Mouse (Mus musculus) hindbrain, embryonic 11.5 days (tissue): ENCODE data around the gene Chp1. TPM values are rescaled to one million over a fixed set of nuclear protein-coding genes. Genes with fewer than 3 reads are reported as not detected.
A peak's percentile ranks its signal among the peaks of the same experiment; 100 is the strongest.

Experiments used
- ATAC-seq: fragments of 200-750 bp; cut with Nextera tagmentation; 2 replicates; pipeline ENCODE4 v1.8.0; 2017; ENCODE audit warnings: mild to moderate bottlenecking, moderate TSS enrichment, moderate library complexity; ENCODE audit not compliant: low FRiP score
- DNase-seq: peaks from one replicate; pipeline ENCODE4 v3.0.0-alpha.2; 2015; ENCODE audit warnings: low spot score
- H3K27ac ChIP-seq: fragments of 300-500 bp; sonication (generic); 2 replicates; pipeline ENCODE4 v1.5.1; 2014; ENCODE audit warnings: mild to moderate bottlenecking, low read depth, low read length
- H3K27me3 ChIP-seq: fragments of 300-500 bp; sonication (generic); 2 replicates; pipeline ENCODE4 v1.6.1; 2014; ENCODE audit warnings: mild to moderate bottlenecking, low read length, moderate library complexity, mixed read lengths; ENCODE audit not compliant: control insufficient read depth, insufficient read depth
- H3K36me3 ChIP-seq: fragments of 300-500 bp; sonication (generic); 2 replicates; pipeline ENCODE4 v1.6.1; 2014; ENCODE audit warnings: mild to moderate bottlenecking, low read length, moderate library complexity, mixed read lengths; ENCODE audit not compliant: control insufficient read depth, insufficient read depth
- H3K4me1 ChIP-seq: fragments of 300-500 bp; sonication (generic); replicated peaks from 2 replicates; pipeline ENCODE4 v1.6.1; 2014; ENCODE audit warnings: low read length, mixed read lengths; ENCODE audit not compliant: control insufficient read depth, insufficient read depth
- H3K4me2 ChIP-seq: fragments of 300-500 bp; sonication (generic); replicated peaks from 2 replicates; pipeline ENCODE4 v1.6.1; 2014; ENCODE audit warnings: mild to moderate bottlenecking, low read depth, low read length
- H3K4me3 ChIP-seq: fragments of 300-500 bp; sonication (generic); 2 replicates; pipeline ENCODE4 v1.5.1; 2014; ENCODE audit warnings: low read depth, low read length
- H3K9ac ChIP-seq: fragments of 300-500 bp; sonication (generic); 2 replicates; pipeline ENCODE4 v1.6.1; 2014; ENCODE audit warnings: low read depth, low read length
- H3K9me3 ChIP-seq: fragments of 300-500 bp; sonication (generic); 2 replicates; pipeline ENCODE4 v1.6.1; 2016; ENCODE audit warnings: low read length; ENCODE audit not compliant: control insufficient read depth
- WGBS: fragments of 180-500 bp; shearing (Covaris S2); extraction: QIAGEN DNeasy Blood & Tissue Kit; methylation state at CpG from one replicate; pipeline ENCODE4 v1.1.7; 2014; 5-methylcytosine and 5-hydroxymethylcytosine counted together
- polyA plus RNA-seq: library from polyadenylated mRNA; unstranded; fragments of >200 nt; fragmentation: Nextera tagmentation; extraction: Ambion mirVana; gene quantifications from 2 replicates; pipeline ENCODE4 v1.2.1, GENCODE M21; 2014

Chp1 gene
- polyA plus RNA-seq, 1 experiment from 2014 or later = 62.3 TPM

DNA sequence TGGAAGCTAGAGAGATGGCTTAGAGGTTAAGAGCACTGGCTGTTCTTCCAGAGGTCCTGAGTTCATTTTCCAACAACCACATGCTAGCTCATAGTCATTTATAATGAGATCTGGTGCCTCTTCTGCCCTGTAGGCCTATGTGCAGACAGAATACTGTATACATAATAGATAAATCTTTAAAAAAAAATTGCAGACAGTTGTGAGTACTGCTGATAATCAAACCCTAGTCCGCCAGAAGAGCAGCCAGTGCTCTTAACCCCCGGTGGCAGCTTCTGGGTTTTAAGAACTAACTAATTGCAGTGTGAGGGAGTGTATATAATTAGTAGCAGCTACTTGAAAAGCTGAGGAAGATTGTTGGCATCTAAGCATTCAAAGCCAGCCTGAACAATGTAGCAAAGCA is 35.9 kb downstream of the Chp1 start:
- Histone ChIP-seq H3K4me1 (no peaks in the 10 kb centered on the region), H3K27me3 (no peaks in the 10 kb centered on the region), H3K9ac (no peak overlapping the region), H3K27ac (no peak overlapping the region), H3K4me2 (no peak overlapping the region), H3K4me3 (no peak overlapping the region), H3K36me3 (no peaks in the 10 kb centered on the region), H3K9me3 (no peaks in the 10 kb centered on the region)
- 83% methylated on average over 2 of the region's 2 CpGs for WGBS
- ATAC-seq = no peak
- no peak for DNase-seq

GRCm38 (mm10) chr2:119584282-119584681 is 36.8 kb downstream of the Chp1 start:
- no peak overlapping the region for H3K27ac ChIP-seq
- ATAC-seq (no peak), DNase-seq (no peak)
- 93% methylated on average over 8 of the region's 8 CpGs for WGBS
- H3K27me3 ChIP-seq = no peaks in the 10 kb centered on the region
- H3K36me3 ChIP-seq = no peaks in the 10 kb centered on the region
- H3K4me1 ChIP-seq = no peaks in the 10 kb centered on the region
- no peak overlapping the region for H3K4me2 ChIP-seq
- no peak overlapping the region for H3K4me3 ChIP-seq
- no peaks in the 10 kb centered on the region for H3K9me3 ChIP-seq
- no peak overlapping the region for H3K9ac ChIP-seq

DNA sequence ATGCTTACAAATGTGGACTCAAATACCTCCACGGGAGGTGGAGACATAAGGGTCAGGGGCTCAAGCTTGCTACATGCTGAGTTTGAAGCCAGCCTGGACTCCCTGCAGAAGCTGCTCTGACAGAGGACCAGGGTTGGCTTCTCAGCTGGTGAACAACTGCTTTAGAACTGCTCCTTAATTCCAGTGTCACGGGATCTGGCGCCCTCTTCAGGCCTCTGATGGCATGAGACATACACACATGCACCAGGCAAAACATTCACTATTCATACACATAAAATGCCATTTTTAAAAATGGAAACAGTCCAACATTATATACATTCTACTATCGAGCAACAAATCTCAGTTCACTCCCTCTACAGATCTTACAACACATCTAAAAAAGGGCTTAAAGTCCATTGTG is 39.9 kb downstream of the Chp1 start:
- DNase-seq (peak; percentile 78), ATAC-seq (no peak)
- no peaks in the 10 kb centered on the region for H3K9me3 ChIP-seq
- 12% methylated on average over 4 of the region's 4 CpGs for WGBS
- no peak overlapping the region for H3K4me3 ChIP-seq
- no peaks in the 10 kb centered on the region for H3K36me3 ChIP-seq
- H3K4me1 ChIP-seq = no peaks in the 10 kb centered on the region
- no peak overlapping the region for H3K27ac ChIP-seq
- no peaks in the 10 kb centered on the region for H3K27me3 ChIP-seq
- H3K9ac ChIP-seq = no peak overlapping the region
- no peak overlapping the region for H3K4me2 ChIP-seq

DNA sequence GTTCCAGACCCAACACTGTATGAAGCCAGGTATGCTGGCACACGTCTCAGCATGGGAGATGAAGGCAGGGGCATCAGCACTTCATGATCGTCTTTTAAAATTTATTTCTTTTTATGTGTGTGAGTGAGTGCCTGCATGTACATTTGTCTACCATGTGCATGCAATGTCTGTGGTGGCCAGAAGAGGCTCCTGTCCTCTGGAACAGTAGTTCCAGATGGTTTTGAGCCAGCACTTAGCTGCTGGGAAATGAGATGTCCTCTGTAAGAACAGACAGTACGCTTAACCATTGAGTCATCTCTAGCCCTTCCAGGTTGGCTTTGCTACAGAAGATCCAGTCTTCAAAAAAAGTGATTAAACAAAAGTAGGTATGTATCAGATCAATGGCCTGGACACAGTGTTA is 43.8 kb downstream of the Chp1 start:
- H3K9me3 ChIP-seq = no peaks in the 10 kb centered on the region
- H3K4me3 ChIP-seq = no peak overlapping the region
- DNase-seq (no peak), ATAC-seq (no peak)
- H3K4me1 ChIP-seq = no peaks in the 10 kb centered on the region; the same call in 1 of the 2 replicates
- no peak overlapping the region for H3K27ac ChIP-seq
- no peaks in the 10 kb centered on the region for H3K27me3 ChIP-seq
- WGBS = 89% methylated on average over 3 of the region's 3 CpGs
- H3K9ac ChIP-seq = no peak overlapping the region
- no peaks in the 10 kb centered on the region for H3K36me3 ChIP-seq
- H3K4me2 ChIP-seq = no peak overlapping the region

DNA sequence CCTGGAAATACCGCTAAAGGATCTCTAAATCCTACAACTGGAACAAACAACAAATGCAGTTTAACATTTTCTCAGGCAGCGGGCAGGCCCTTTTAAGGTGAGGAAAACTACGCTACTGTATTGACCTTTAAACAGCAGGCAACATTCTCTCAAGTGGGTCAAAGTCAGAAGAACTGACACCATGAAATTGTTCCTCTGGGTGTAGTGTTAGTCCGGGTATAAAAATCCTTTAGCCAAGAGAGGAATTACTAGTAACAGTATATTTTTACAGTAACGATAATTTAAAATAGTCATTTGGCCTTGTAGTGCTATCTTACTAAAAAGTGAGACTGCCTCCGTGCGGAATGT is 46.2 kb downstream of the Chp1 start:
- ATAC-seq (peak; percentile 15), DNase-seq (no peak)
- Histone ChIP-seq H3K9ac (no peak overlapping the region), H3K27ac (0 out of 2 replicates have a peak overlapping the region, but pooled peaks have one; percentile 19), H3K4me1 (no peaks in the 10 kb centered on the region; the same call in 1 of the 2 replicates), H3K36me3 (peaks cover 7% of the 10 kb centered on the region), H3K27me3 (no peaks in the 10 kb centered on the region), H3K4me2 (peak overlapping the region; percentile 28), H3K4me3 (peak overlapping the region; percentile 93), H3K9me3 (no peaks in the 10 kb centered on the region)
- WGBS = 9% methylated on average over 7 of the region's 7 CpGs

DNA sequence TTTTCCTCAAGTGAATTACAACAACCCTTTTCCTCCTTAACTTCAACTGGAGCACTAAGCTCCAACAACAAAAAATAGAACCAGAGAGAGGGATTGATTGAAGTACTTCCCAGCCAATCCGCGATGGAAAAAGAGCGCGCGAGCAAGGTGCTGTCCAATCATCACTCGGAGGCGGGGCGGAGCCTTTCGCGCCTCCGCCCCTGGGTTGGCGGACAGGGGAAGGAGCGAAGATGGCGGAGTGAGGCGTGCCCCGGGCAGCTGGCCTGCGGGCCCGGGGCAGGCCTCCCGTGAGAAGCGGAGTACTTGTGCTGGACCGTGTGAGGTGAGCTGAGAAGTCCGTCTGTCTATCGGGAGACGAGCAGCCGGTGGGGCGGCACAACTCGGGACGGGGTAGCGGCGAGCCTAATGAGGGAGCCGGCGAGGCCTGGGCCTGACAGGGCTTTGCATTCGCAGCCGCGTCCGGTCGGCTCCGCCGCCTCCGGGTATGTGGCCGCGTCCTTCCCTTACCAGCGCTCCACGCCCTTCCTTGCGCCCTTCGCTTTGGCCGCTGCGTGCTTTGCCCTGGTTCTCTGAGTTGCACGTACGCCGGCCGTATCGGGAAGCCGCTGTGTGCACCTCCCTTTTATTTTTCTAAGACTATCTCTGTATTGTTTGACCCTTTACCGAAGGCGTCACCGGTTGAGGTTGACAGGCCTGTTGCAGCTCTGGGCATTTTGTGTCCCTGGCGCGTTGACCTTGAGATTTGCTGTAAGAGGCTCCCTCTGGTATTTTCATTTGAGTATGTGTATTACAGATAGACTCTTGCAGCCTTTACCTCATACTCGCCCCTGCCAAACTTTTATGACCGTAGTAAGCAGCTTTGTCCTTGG is 46.9 kb downstream of the Chp1 start:
- peak overlapping the region; percentile 97 for H3K9ac ChIP-seq
- H3K4me3 ChIP-seq = peak overlapping the region; percentile 93
- H3K27ac ChIP-seq = peak overlapping the region; percentile 82
- DNase-seq (peak; percentile 98), ATAC-seq (peak; percentile 98)
- peak overlapping the region; percentile 40 for H3K4me2 ChIP-seq
- H3K36me3 ChIP-seq = peaks cover 7% of the 10 kb centered on the region
- under 1% methylated on average over 61 of the region's 61 CpGs for WGBS
- no peaks in the 10 kb centered on the region for H3K9me3 ChIP-seq
- no peaks in the 10 kb centered on the region for H3K27me3 ChIP-seq
- no peaks in the 10 kb centered on the region; the same call in 1 of the 2 replicates for H3K4me1 ChIP-seq

DNA sequence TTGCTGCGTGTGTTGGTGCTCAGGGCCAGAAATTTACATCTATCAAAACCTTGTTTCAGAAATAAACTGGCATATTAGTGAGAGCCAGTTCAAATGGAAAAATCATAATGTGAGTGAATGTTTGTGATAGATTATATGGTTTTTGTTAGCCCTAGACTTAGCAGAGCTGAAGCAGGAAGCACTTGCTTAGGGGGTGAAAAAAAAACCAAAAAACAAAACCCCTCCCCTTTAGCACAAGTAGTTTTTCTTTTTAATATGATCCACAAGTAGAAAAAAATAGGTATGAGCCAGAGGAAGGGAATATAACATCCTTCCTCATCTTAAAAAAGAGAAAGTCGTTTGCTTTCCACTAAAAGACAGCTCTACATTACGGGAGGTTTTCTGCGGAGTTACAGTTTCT is 47.8 kb downstream of the Chp1 start:
- Histone ChIP-seq H3K4me1 (no peaks in the 10 kb centered on the region; the same call in 1 of the 2 replicates), H3K4me3 (peak overlapping the region; percentile 93), H3K27ac (no peak overlapping the region), H3K27me3 (no peaks in the 10 kb centered on the region), H3K9ac (peak overlapping the region; percentile 97; the same call in 1 of the 2 replicates), H3K9me3 (no peaks in the 10 kb centered on the region), H3K36me3 (peaks cover 7% of the 10 kb centered on the region), H3K4me2 (peak overlapping the region; percentile 40)
- ATAC-seq (no peak), DNase-seq (no peak)
- 61% methylated on average over 4 of the region's 4 CpGs for WGBS

- Histone ChIP-seq H3K4me3 (no peak overlapping the region), H3K9ac (no peak overlapping the region), H3K4me1 (no peaks in the 10 kb centered on the region; the same call in 1 of the 2 replicates), H3K27ac (no peak overlapping the region), H3K9me3 (no peaks in the 10 kb centered on the region), H3K27me3 (no peaks in the 10 kb centered on the region), H3K36me3 (peaks cover 7% of the 10 kb centered on the region), H3K4me2 (no peak overlapping the region)
- no peak for ATAC-seq
- WGBS = 94% methylated on average over 8 of the region's 8 CpGs
- DNase-seq = no peak
Observed at GRCm38 (mm10) chr2:119596781-119597330, 49.4 kb downstream of the Chp1 start.

- no peak overlapping the region for H3K4me2 ChIP-seq
- H3K36me3 ChIP-seq = peaks cover 7% of the 10 kb centered on the region
- no peak overlapping the region for H3K4me3 ChIP-seq
- no peak overlapping the region for H3K27ac ChIP-seq
- no peak for ATAC-seq
- 94% methylated on average over 4 of the region's 4 CpGs for WGBS
- H3K27me3 ChIP-seq = no peaks in the 10 kb centered on the region
- no peak for DNase-seq
- H3K4me1 ChIP-seq = no peaks in the 10 kb centered on the region
- no peak overlapping the region for H3K9ac ChIP-seq
- H3K9me3 ChIP-seq = no peaks in the 10 kb centered on the region
Observed at GRCm38 (mm10) chr2:119601027-119601426, 53.5 kb downstream of the Chp1 start.
